Mouse (Mus musculus) small intestine, adult 2 months (tissue): ENCODE results near the gene Sacs. TPM values are rescaled to one million over a fixed set of nuclear protein-coding genes. Genes with fewer than 3 reads are reported as not detected.

Source experiments
- H3K27ac ChIP-seq: fragments of 200-500 bp; 2 replicates; pipeline ENCODE4 v1.5.1; 2012; ENCODE audit warnings: low read depth, low read length, control low read depth, inconsistent platforms; ENCODE audit not compliant: insufficient read depth
- H3K27me3 ChIP-seq: fragments of 200-500 bp; 2 replicates; pipeline ENCODE4 v1.6.1; 2012; ENCODE audit warnings: mild to moderate bottlenecking, moderate library complexity, low read length, inconsistent platforms; ENCODE audit not compliant: control insufficient read depth, insufficient read depth
- H3K36me3 ChIP-seq: fragments of 200-500 bp; 2 replicates; pipeline ENCODE4 v1.6.1; 2012; ENCODE audit warnings: mild to moderate bottlenecking, low read length, control low read depth, inconsistent platforms; ENCODE audit not compliant: control insufficient read depth, insufficient read depth
- H3K4me1 ChIP-seq: fragments of 200-500 bp; 2 replicates; pipeline ENCODE4 v1.6.1; 2012; ENCODE audit warnings: low read length, inconsistent platforms, mixed read lengths; ENCODE audit not compliant: control insufficient read depth, insufficient read depth, insufficient read length
- H3K4me3 ChIP-seq: fragments of 200-500 bp; 2 replicates; pipeline ENCODE4 v1.5.1; 2012; ENCODE audit warnings: low read depth, mild to moderate bottlenecking, control low read depth, inconsistent platforms, low read length, moderate library complexity
- CTCF ChIP-seq: fragments of 200-500 bp; IDR thresholded peaks from 2 replicates; pipeline ENCODE4 v1.5.1; 2012; ENCODE audit warnings: low read depth, mild to moderate bottlenecking, control low read depth, inconsistent platforms, low read length, moderate library complexity, mixed read lengths; ENCODE audit not compliant: insufficient replicate concordance, insufficient read length; ENCODE audit errors: extremely low read depth
- POLR2A ChIP-seq: fragments of 200-500 bp; IDR thresholded peaks from 2 replicates; pipeline ENCODE4 v1.6.1; 2012; ENCODE audit warnings: low read depth, mild to moderate bottlenecking, control low read depth, inconsistent platforms, low read length, moderate library complexity
- WGBS: fragments of 180-500 bp; shearing (Covaris S2); methylation state at CpG from one replicate; pipeline ENCODE4 v1.1.7; 2018; 5-methylcytosine and 5-hydroxymethylcytosine counted together
- polyA plus RNA-seq: library from polyadenylated mRNA; depleted of rRNA; stranded (reverse); fragments of >200 nt; gene quantifications from 2 replicates; pipeline ENCODE4 v1.2.3, GENCODE M21; 2012

Gene Sacs
- polyA plus RNA-seq, 1 experiment: 0.16 TPM

GRCm38 (mm10) chr14:61191904-61192303 is 53.6 kb downstream of the Sacs start:
- 68% methylated on average over 7 of the region's 7 CpGs for WGBS
- Histone ChIP-seq H3K36me3 (no peaks in the 10 kb centered on the region), H3K4me3 (no peak overlapping the region), H3K4me1 (no peaks in the 10 kb centered on the region), H3K27ac (no peak overlapping the region), H3K27me3 (no peaks in the 10 kb centered on the region)
- no peak for TF ChIP-seq CTCF
- no peak for TF ChIP-seq POLR2A

GRCm38 (mm10) chr14:61192326-61192725 is 54.1 kb downstream of the Sacs start:
- WGBS: 55% methylated on average over 10 of the region's 10 CpGs
- Histone ChIP-seq H3K27me3 (no peaks in the 10 kb centered on the region), H3K4me3 (no peak overlapping the region), H3K4me1 (no peaks in the 10 kb centered on the region), H3K27ac (no peak overlapping the region), H3K36me3 (no peaks in the 10 kb centered on the region)
- TF ChIP-seq CTCF: no peak
- no peak for TF ChIP-seq POLR2A

GRCm38 (mm10) chr14:61194416-61194815 is 56.2 kb downstream of the Sacs start:
- WGBS: 92% methylated on average over 4 of the region's 4 CpGs
- TF ChIP-seq CTCF: no peak
- no peak for TF ChIP-seq POLR2A
- H3K27ac ChIP-seq: no peak overlapping the region
- H3K4me3 ChIP-seq: no peak overlapping the region
- H3K27me3 ChIP-seq: no peaks in the 10 kb centered on the region
- H3K4me1 ChIP-seq: no peaks in the 10 kb centered on the region
- no peaks in the 10 kb centered on the region for H3K36me3 ChIP-seq

GRCm38 (mm10) chr14:61210111-61210510 is 71.9 kb downstream of the Sacs start:
- no peaks in the 10 kb centered on the region for H3K36me3 ChIP-seq
- WGBS: 74% methylated on average over 5 of the region's 5 CpGs
- no peaks in the 10 kb centered on the region for H3K27me3 ChIP-seq
- H3K4me1 ChIP-seq: no peaks in the 10 kb centered on the region
- TF ChIP-seq CTCF (no peak), POLR2A (no peak)
- H3K4me3 ChIP-seq: no peak overlapping the region
- H3K27ac ChIP-seq: no peak overlapping the region

GRCm38 (mm10) chr14:61211754-61212153 is 73.5 kb downstream of the Sacs start:
- TF ChIP-seq POLR2A (no peak), CTCF (no peak)
- Histone ChIP-seq H3K4me3 (no peak overlapping the region), H3K27ac (no peak overlapping the region), H3K27me3 (no peaks in the 10 kb centered on the region), H3K36me3 (no peaks in the 10 kb centered on the region), H3K4me1 (no peaks in the 10 kb centered on the region)
- 54% methylated on average over 6 of the region's 6 CpGs for WGBS

GRCm38 (mm10) chr14:61221166-61221565 is 82.9 kb downstream of the Sacs start:
- Histone ChIP-seq H3K27ac (no peak overlapping the region), H3K4me1 (no peaks in the 10 kb centered on the region), H3K4me3 (no peak overlapping the region), H3K27me3 (no peaks in the 10 kb centered on the region), H3K36me3 (no peaks in the 10 kb centered on the region)
- TF ChIP-seq POLR2A: no peak
- TF ChIP-seq CTCF: no peak
- 82% methylated on average over 5 of the region's 5 CpGs for WGBS

- H3K4me3 ChIP-seq: no peak overlapping the region
- no peaks in the 10 kb centered on the region for H3K36me3 ChIP-seq
- no peak overlapping the region for H3K27ac ChIP-seq
- TF ChIP-seq CTCF: no peak
- TF ChIP-seq POLR2A: no peak
- WGBS: 55% methylated on average over 6 of the region's 6 CpGs
- H3K27me3 ChIP-seq: no peaks in the 10 kb centered on the region
- H3K4me1 ChIP-seq: no peaks in the 10 kb centered on the region
Measured at GRCm38 (mm10) chr14:61222506-61222905, 84.2 kb downstream of the Sacs start.

- no peaks in the 10 kb centered on the region for H3K36me3 ChIP-seq
- no peaks in the 10 kb centered on the region for H3K4me1 ChIP-seq
- WGBS: 76% methylated on average over 4 of the region's 4 CpGs
Measured at GRCm38 (mm10) chr14:61223740-61224139, 85.5 kb downstream of the Sacs start.

More at GRCm38 (mm10) chr14:61223740-61224139, 85.5 kb downstream of the Sacs start:
- no peaks in the 10 kb centered on the region for H3K27me3 ChIP-seq
- no peak overlapping the region for H3K4me3 ChIP-seq
- H3K27ac ChIP-seq: no peak overlapping the region
- no peak for TF ChIP-seq POLR2A
- no peak for TF ChIP-seq CTCF
